Mouse (Mus musculus) CD4-positive helper T cell, adult 2 months (primary cell): Measurements from ENCODE around the gene Col6a5.

Experiments used
- DNase-seq: peaks from one replicate; pipeline ENCODE4 v3.0.0-alpha.2; 2012; ENCODE audit warnings: low read depth, missing footprints, low spot score

Gene Col6a5

GRCm38 (mm10) chr9:105827076-105827647 is 133.3 kb downstream of the Col6a5 start:
- no peak for DNase-seq

GRCm38 (mm10) chr9:105820711-105821110 is 139.7 kb downstream of the Col6a5 start:
- DNase-seq = no peak

DNA sequence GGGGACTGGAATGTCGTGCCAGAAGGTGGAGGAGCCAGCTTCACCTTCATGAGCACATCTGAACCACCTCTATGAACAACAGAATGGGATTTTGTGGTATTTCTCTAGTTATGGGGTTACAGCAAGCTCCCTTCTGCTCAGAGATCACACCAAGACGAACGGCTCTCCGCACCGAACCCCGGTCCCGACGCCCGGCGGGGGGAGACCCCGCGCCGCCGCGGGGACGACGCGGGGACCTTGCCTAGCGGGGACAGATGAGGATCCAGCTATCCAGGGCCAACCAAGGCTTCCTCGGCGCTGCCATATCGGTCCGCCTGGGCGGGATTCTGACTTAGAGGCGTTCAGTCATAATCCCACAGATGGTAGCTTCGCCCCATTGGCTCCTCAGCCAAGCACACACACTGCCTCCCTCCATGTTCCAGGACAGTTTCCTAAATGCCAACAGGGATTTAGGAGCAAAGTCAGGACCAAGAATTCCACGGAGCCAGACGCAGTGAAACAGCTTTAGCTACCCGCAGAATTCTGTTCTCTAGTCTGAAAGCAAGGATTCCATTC is 141.2 kb downstream of the Col6a5 start:
- no peak for DNase-seq

- DNase-seq = no peak
Measured at GRCm38 (mm10) chr9:105814436-105814835, 146.0 kb downstream of the Col6a5 start.

GRCm38 (mm10) chr9:105811458-105811857 is 149.0 kb downstream of the Col6a5 start:
- DNase-seq = no peak

DNA sequence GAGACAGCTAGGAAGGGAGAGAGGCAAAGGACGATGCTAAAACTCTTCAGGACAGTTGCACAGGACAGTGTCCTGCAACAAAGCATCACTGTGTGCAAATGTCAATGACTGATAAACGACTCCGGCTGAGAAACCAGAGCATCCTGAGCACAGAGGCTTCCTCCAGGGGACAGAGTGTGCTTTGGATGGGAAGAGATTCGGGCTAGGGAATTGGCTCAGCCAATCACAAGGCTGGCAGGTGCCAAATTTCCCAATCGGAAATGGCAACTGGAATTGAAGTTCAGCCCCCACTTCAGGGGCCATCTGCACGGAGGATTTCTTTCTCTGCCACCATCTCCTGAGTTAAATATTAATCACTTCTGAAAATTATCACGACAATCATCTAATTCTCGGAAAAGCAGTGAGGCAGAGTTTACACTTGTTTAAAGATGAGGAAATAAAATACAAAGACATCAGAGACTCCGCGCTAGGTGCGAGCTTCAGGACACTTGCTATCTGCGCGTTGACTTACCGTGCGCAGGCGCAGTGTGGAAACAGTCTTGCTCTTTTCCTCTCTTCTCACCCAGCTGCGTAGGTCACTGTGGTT is 151.4 kb downstream of the Col6a5 start:
- no peak for DNase-seq
